Mouse (Mus musculus) kidney, embryonic 14.5 days (tissue): ENCODE measurements around the gene Bche. TPM values are rescaled to one million over a fixed set of nuclear protein-coding genes. Genes with fewer than 3 reads are reported as not detected.

Source experiments
- ATAC-seq: fragments of 200-750 bp; cut with Nextera tagmentation; 2 replicates; pipeline ENCODE4 v1.8.0; 2017; ENCODE audit warnings: moderate number of reproducible peaks, mild to moderate bottlenecking, moderate TSS enrichment, moderate library complexity; ENCODE audit not compliant: low FRiP score, low TSS enrichment
- H3K27ac ChIP-seq: fragments of 300-500 bp; sonication (generic); 2 replicates; pipeline ENCODE4 v1.5.1; 2014; ENCODE audit warnings: low read depth, mild to moderate bottlenecking, low read length, moderate library complexity, mixed read lengths
- H3K27me3 ChIP-seq: fragments of 300-500 bp; sonication (generic); 2 replicates; pipeline ENCODE4 v1.6.1; 2014; ENCODE audit warnings: mild to moderate bottlenecking, low read length; ENCODE audit not compliant: control insufficient read depth, insufficient read depth
- H3K36me3 ChIP-seq: fragments of 300-500 bp; sonication (generic); 2 replicates; pipeline ENCODE4 v1.6.1; 2014; ENCODE audit warnings: low read length, mixed read lengths; ENCODE audit not compliant: control insufficient read depth, insufficient read depth
- H3K4me1 ChIP-seq: fragments of 300-500 bp; sonication (generic); 2 replicates; pipeline ENCODE4 v1.6.1; 2014; ENCODE audit warnings: low read length, mixed read lengths; ENCODE audit not compliant: control insufficient read depth, insufficient read depth
- H3K4me2 ChIP-seq: fragments of 300-500 bp; sonication (generic); replicated peaks from 2 replicates; pipeline ENCODE4 v1.6.1; 2014; ENCODE audit warnings: low read depth, mild to moderate bottlenecking, low read length
- H3K4me3 ChIP-seq: fragments of 300-500 bp; sonication (generic); 2 replicates; pipeline ENCODE4 v1.5.1; 2014; ENCODE audit warnings: mild to moderate bottlenecking, low read length
- H3K9ac ChIP-seq: fragments of 300-500 bp; sonication (generic); 2 replicates; pipeline ENCODE4 v1.6.1; 2014; ENCODE audit warnings: low read depth, mild to moderate bottlenecking, low read length, moderate library complexity
- H3K9me3 ChIP-seq: fragments of 300-500 bp; sonication (generic); 2 replicates; pipeline ENCODE4 v1.6.1; 2016; ENCODE audit warnings: low read length; ENCODE audit not compliant: control insufficient read depth
- WGBS: fragments of 180-500 bp; shearing (Covaris S2); extraction: QIAGEN DNeasy Blood & Tissue Kit; methylation state at CpG from one replicate; pipeline ENCODE4 v1.1.7; 2014; 5-methylcytosine and 5-hydroxymethylcytosine counted together
- polyA plus RNA-seq: library from polyadenylated mRNA; unstranded; fragments of >200 nt; fragmentation: Nextera tagmentation; extraction: Ambion mirVana; gene quantifications from 2 replicates; pipeline ENCODE4 v1.2.1, GENCODE M21; 2014

Gene Bche
- polyA plus RNA-seq, 1 experiment from 2014 or later: 4.2 TPM

- Histone ChIP-seq H3K4me1 (no peaks in the 10 kb centered on the region), H3K27ac (no peak overlapping the region), H3K4me2 (no peak overlapping the region), H3K9me3 (no peaks in the 10 kb centered on the region), H3K9ac (no peak overlapping the region), H3K4me3 (no peak overlapping the region), H3K27me3 (no peaks in the 10 kb centered on the region), H3K36me3 (no peaks in the 10 kb centered on the region)
- WGBS: 61% methylated on average over 1 of the region's 1 CpGs
- no peak for ATAC-seq
Observed at GRCm38 (mm10) chr3:73706544-73706943, 1.7 kb downstream of the Bche start.

GRCm38 (mm10) chr3:73698889-73699288 lies 9.3 kb downstream of the Bche start:
- no peak for ATAC-seq
- no peak overlapping the region for H3K9ac ChIP-seq
- H3K4me2 ChIP-seq: no peak overlapping the region
- 74% methylated on average over 1 of the region's 1 CpGs for WGBS
- no peaks in the 10 kb centered on the region for H3K27me3 ChIP-seq
- H3K27ac ChIP-seq: no peak overlapping the region
- H3K36me3 ChIP-seq: no peaks in the 10 kb centered on the region
- H3K9me3 ChIP-seq: no peaks in the 10 kb centered on the region
- no peak overlapping the region for H3K4me3 ChIP-seq
- H3K4me1 ChIP-seq: no peaks in the 10 kb centered on the region

GRCm38 (mm10) chr3:73673333-73673732 lies 34.9 kb downstream of the Bche start:
- ATAC-seq: no peak
- H3K4me2 ChIP-seq: no peak overlapping the region
- WGBS: 65% methylated on average over 1 of the region's 1 CpGs
- no peak overlapping the region for H3K4me3 ChIP-seq
- H3K9ac ChIP-seq: no peak overlapping the region
- H3K36me3 ChIP-seq: no peaks in the 10 kb centered on the region
- no peaks in the 10 kb centered on the region for H3K27me3 ChIP-seq
- H3K27ac ChIP-seq: no peak overlapping the region
- no peaks in the 10 kb centered on the region for H3K4me1 ChIP-seq
- H3K9me3 ChIP-seq: no peaks in the 10 kb centered on the region

- Histone ChIP-seq H3K9ac (no peak overlapping the region), H3K4me1 (no peaks in the 10 kb centered on the region), H3K27ac (no peak overlapping the region), H3K9me3 (no peaks in the 10 kb centered on the region), H3K4me3 (no peak overlapping the region), H3K27me3 (no peaks in the 10 kb centered on the region), H3K36me3 (no peaks in the 10 kb centered on the region), H3K4me2 (no peak overlapping the region)
- WGBS: 57% methylated on average over 5 of the region's 5 CpGs
- ATAC-seq: no peak
Observed at GRCm38 (mm10) chr3:73668172-73668571, 40.0 kb downstream of the Bche start.

- no peaks in the 10 kb centered on the region for H3K4me1 ChIP-seq
- WGBS: 94% methylated on average over 3 of the region's 3 CpGs
- no peak overlapping the region for H3K27ac ChIP-seq
- no peak for ATAC-seq
- H3K4me3 ChIP-seq: no peak overlapping the region
- H3K36me3 ChIP-seq: no peaks in the 10 kb centered on the region
- H3K4me2 ChIP-seq: no peak overlapping the region
- H3K9me3 ChIP-seq: no peaks in the 10 kb centered on the region
- no peaks in the 10 kb centered on the region for H3K27me3 ChIP-seq
- no peak overlapping the region for H3K9ac ChIP-seq
Observed at GRCm38 (mm10) chr3:73667245-73668131, 40.7 kb downstream of the Bche start.

GRCm38 (mm10) chr3:73650281-73650680 lies 57.9 kb downstream of the Bche start:
- Histone ChIP-seq H3K36me3 (no peaks in the 10 kb centered on the region), H3K4me3 (no peak overlapping the region), H3K4me1 (no peaks in the 10 kb centered on the region), H3K9me3 (no peaks in the 10 kb centered on the region), H3K27me3 (no peaks in the 10 kb centered on the region), H3K9ac (no peak overlapping the region), H3K27ac (no peak overlapping the region), H3K4me2 (no peak overlapping the region)
- ATAC-seq: no peak

GRCm38 (mm10) chr3:73647064-73647463 lies 61.2 kb downstream of the Bche start:
- 89% methylated on average over 2 of the region's 2 CpGs for WGBS
- Histone ChIP-seq H3K4me2 (no peak overlapping the region), H3K9ac (no peak overlapping the region), H3K4me1 (no peaks in the 10 kb centered on the region), H3K36me3 (no peaks in the 10 kb centered on the region), H3K27ac (no peak overlapping the region), H3K27me3 (no peaks in the 10 kb centered on the region), H3K4me3 (no peak overlapping the region), H3K9me3 (no peaks in the 10 kb centered on the region)
- ATAC-seq: no peak

- Histone ChIP-seq H3K27me3 (no peaks in the 10 kb centered on the region), H3K4me1 (no peaks in the 10 kb centered on the region), H3K4me3 (no peak overlapping the region), H3K9me3 (no peaks in the 10 kb centered on the region), H3K27ac (no peak overlapping the region), H3K4me2 (no peak overlapping the region), H3K9ac (no peak overlapping the region), H3K36me3 (no peaks in the 10 kb centered on the region)
- 81% methylated on average over 2 of the region's 2 CpGs for WGBS
- ATAC-seq: no peak
Observed at GRCm38 (mm10) chr3:73611421-73611820, 96.8 kb downstream of the Bche start.

GRCm38 (mm10) chr3:73591757-73592533 lies 116.3 kb downstream of the Bche start:
- Histone ChIP-seq H3K9me3 (no peaks in the 10 kb centered on the region), H3K27ac (no peak overlapping the region), H3K4me1 (no peaks in the 10 kb centered on the region), H3K9ac (no peak overlapping the region), H3K27me3 (no peaks in the 10 kb centered on the region), H3K4me3 (no peak overlapping the region), H3K4me2 (no peak overlapping the region), H3K36me3 (no peaks in the 10 kb centered on the region)
- 80% methylated on average over 5 of the region's 5 CpGs for WGBS
- no peak for ATAC-seq
